Mouse (Mus musculus) kidney, adult 2 months (tissue): ENCODE measurements around the gene Ebp. TPM values are rescaled to one million over a fixed set of nuclear protein-coding genes. Genes with fewer than 3 reads are reported as not detected.

Experiments
- DNase-seq: peaks from one replicate; pipeline ENCODE4 v3.0.0; 2021
- H3K27ac ChIP-seq: fragments of 200-500 bp; 2 replicates; pipeline ENCODE4 v1.5.1; 2012; ENCODE audit warnings: low read depth, low read length, control low read depth, inconsistent platforms; ENCODE audit not compliant: insufficient read depth
- H3K27me3 ChIP-seq: fragments of 200-500 bp; replicated peaks from 2 replicates; pipeline ENCODE4 v1.6.1; 2012; ENCODE audit warnings: mild to moderate bottlenecking, moderate library complexity, low read length, inconsistent platforms; ENCODE audit not compliant: control insufficient read depth, insufficient read depth
- H3K36me3 ChIP-seq: fragments of 200-500 bp; 2 replicates; pipeline ENCODE4 v1.6.1; 2012; ENCODE audit warnings: mild to moderate bottlenecking, moderate library complexity, low read length, inconsistent platforms; ENCODE audit not compliant: control insufficient read depth, insufficient read depth
- H3K4me1 ChIP-seq: fragments of 200-500 bp; 2 replicates; pipeline ENCODE4 v1.6.1; 2011; ENCODE audit warnings: low read length; ENCODE audit not compliant: control insufficient read depth, insufficient read depth
- H3K4me3 ChIP-seq: fragments of 200-500 bp; 2 replicates; pipeline ENCODE4 v1.5.1; 2011; ENCODE audit warnings: mild to moderate bottlenecking, low read depth, low read length, control low read depth; ENCODE audit not compliant: insufficient read depth
- CTCF ChIP-seq: fragments of 200-500 bp; conservative IDR thresholded peaks from 2 replicates; pipeline ENCODE4 v1.5.1; 2011; ENCODE audit warnings: low read depth, mild to moderate bottlenecking, control low read depth, low read length, moderate library complexity, mixed read lengths; ENCODE audit not compliant: insufficient read depth, insufficient read length
- POLR2A ChIP-seq: fragments of 200-500 bp; IDR thresholded peaks from one replicate; pipeline ENCODE4 v1.6.1; 2011; ENCODE audit warnings: low read depth, low read length, control low read depth
- WGBS: fragments of 180-500 bp; shearing (Covaris S2); methylation state at CpG from one replicate; pipeline ENCODE4 v1.1.7; 2018; 5-methylcytosine and 5-hydroxymethylcytosine counted together
- polyA plus RNA-seq: library from polyadenylated mRNA; depleted of rRNA; stranded (reverse); fragments of >200 nt; gene quantifications from 2 replicates; pipeline ENCODE4 v1.2.3, GENCODE M21; 2012

Ebp gene
- polyA plus RNA-seq, 1 experiment, result 180 TPM

- WGBS, result 74% methylated on average over 5 of the region's 5 CpGs
- no peaks in the 10 kb centered on the region for H3K27me3 ChIP-seq
- no peak overlapping the region for H3K27ac ChIP-seq
- TF ChIP-seq POLR2A (no peak), CTCF (no peak)
- H3K36me3 ChIP-seq, result peaks cover 1% of the 10 kb centered on the region
- H3K4me3 ChIP-seq, result no peak overlapping the region
- no peak for DNase-seq
- no peaks in the 10 kb centered on the region for H3K4me1 ChIP-seq
These were observed 30.2 kb downstream of the Ebp start for GRCm38 (mm10) chrX:8163076-8163475.

- Histone ChIP-seq H3K27me3 (no peaks in the 10 kb centered on the region), H3K4me1 (peaks cover 8% of the 10 kb centered on the region; the same call in 1 of the 2 replicates), H3K27ac (peak within 1 kb of the TSS; percentile 100), H3K4me3 (peak within 1 kb of the TSS; percentile 98), H3K36me3 (peaks cover 3% of the 10 kb centered on the region; the same call in 1 of the 2 replicates)
- TF ChIP-seq POLR2A (peak; percentile 68), CTCF (no peak)
- DNase-seq, result peak; percentile 91
- WGBS, result under 1% methylated on average over 64 of the region's 65 CpGs
These were observed 47.9 kb downstream of the Ebp start, which contains the start of gene Rbm3 for GRCm38 (mm10) chrX:8145153-8145991. Rbm3 (minus strand) TSS chrX:8145880.

GRCm38 (mm10) chrX:8143750-8144149 lies 49.6 kb downstream of the Ebp start:
- DNase-seq, result no peak
- no peaks in the 10 kb centered on the region for H3K27me3 ChIP-seq
- H3K36me3 ChIP-seq, result peaks cover 3% of the 10 kb centered on the region; the same call in 1 of the 2 replicates
- WGBS, result 47% methylated on average over 7 of the region's 7 CpGs
- H3K27ac ChIP-seq, result no peak overlapping the region
- H3K4me3 ChIP-seq, result peak overlapping the region; percentile 27; the same call in 1 of the 2 replicates
- TF ChIP-seq CTCF (no peak), POLR2A (no peak)
- peaks cover 8% of the 10 kb centered on the region; the same call in 1 of the 2 replicates for H3K4me1 ChIP-seq

- Histone ChIP-seq H3K27me3 (no peaks in the 10 kb centered on the region), H3K36me3 (peaks cover 3% of the 10 kb centered on the region; the same call in 1 of the 2 replicates), H3K4me3 (no peak overlapping the region), H3K4me1 (peaks cover 8% of the 10 kb centered on the region; the same call in 1 of the 2 replicates), H3K27ac (no peak overlapping the region)
- no peak for TF ChIP-seq POLR2A
- no peak for TF ChIP-seq CTCF
- DNase-seq, result no peak
- 92% methylated on average over 7 of the region's 7 CpGs for WGBS
These were observed 50.4 kb downstream of the Ebp start for GRCm38 (mm10) chrX:8142948-8143347.

GRCm38 (mm10) chrX:8141058-8141457 lies 52.3 kb downstream of the Ebp start:
- no peaks in the 10 kb centered on the region for H3K27me3 ChIP-seq
- H3K4me1 ChIP-seq, result peaks cover 8% of the 10 kb centered on the region; the same call in 1 of the 2 replicates
- no peak for DNase-seq
- 68% methylated on average over 3 of the region's 3 CpGs for whole genome bisulfite sequencing
- no peak overlapping the region for H3K27ac ChIP-seq
- peaks cover 3% of the 10 kb centered on the region; the same call in 1 of the 2 replicates for H3K36me3 ChIP-seq
- H3K4me3 ChIP-seq, result no peak overlapping the region
- no peak for TF ChIP-seq CTCF
- TF ChIP-seq POLR2A, result no peak

- Histone ChIP-seq H3K27me3 (no peaks in the 10 kb centered on the region), H3K27ac (no peak overlapping the region), H3K36me3 (peaks cover 3% of the 10 kb centered on the region; the same call in 1 of the 2 replicates), H3K4me3 (no peak overlapping the region), H3K4me1 (peaks cover 8% of the 10 kb centered on the region; the same call in 1 of the 2 replicates)
- TF ChIP-seq CTCF (no peak), POLR2A (no peak)
- DNase-seq, result no peak
- 100% methylated on average over 2 of the region's 2 CpGs for WGBS
These were observed 52.9 kb downstream of the Ebp start for GRCm38 (mm10) chrX:8140446-8140845.

GRCm38 (mm10) chrX:8139480-8139879 lies 53.8 kb downstream of the Ebp start:
- no peak for DNase-seq
- peaks cover 3% of the 10 kb centered on the region; the same call in 1 of the 2 replicates for H3K36me3 ChIP-seq
- H3K27me3 ChIP-seq, result no peaks in the 10 kb centered on the region
- H3K4me3 ChIP-seq, result no peak overlapping the region
- H3K4me1 ChIP-seq, result peaks cover 8% of the 10 kb centered on the region; the same call in 1 of the 2 replicates
- no peak overlapping the region for H3K27ac ChIP-seq
- TF ChIP-seq CTCF (no peak), POLR2A (no peak)
- 0% methylated on average over 1 of the region's 1 CpGs for WGBS
